Mouse (Mus musculus): ENCODE results near the gene Ppm1b. TPM values are rescaled to one million over a fixed set of nuclear protein-coding genes. Genes with fewer than 3 reads are reported as not detected.
"Not testable (repeated sequence)": the region's sequence is repeated elsewhere in the genome, so short reads cannot be mapped to it uniquely, and the experiment has no call there.

Ppm1b gene
- polyA plus RNA-seq (2014; fragmentation: Nextera tagmentation; extraction: Ambion mirVana): 70.7 and 97.5 TPM in 2 replicates

DNA sequence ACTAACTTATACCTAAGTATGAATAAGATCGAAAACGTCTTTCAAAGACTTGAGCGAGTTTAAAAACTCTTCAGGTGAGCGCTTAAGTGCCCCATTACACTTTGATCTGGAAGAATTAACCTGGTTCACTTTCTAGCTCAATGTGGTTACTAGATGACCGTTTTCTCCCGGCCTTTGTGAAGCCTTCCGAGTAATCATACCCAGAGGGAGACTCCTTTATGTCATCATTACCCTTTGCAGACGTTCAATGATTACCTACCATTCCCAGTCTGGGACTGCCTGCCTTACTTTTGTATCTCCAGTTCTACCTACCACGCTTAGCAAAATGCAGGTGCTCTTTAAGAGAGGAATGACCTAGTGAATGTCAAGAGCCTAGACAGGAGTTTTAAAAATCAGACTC is at the start of gene Ppm1b:
TSS of gene Ppm1b (plus strand) at position 301 of the 400 bp plus-strand sequence.
- Histone ChIP-seq H3K9ac (replicated peaks; ENCODE audit: low read length) (peak within 1 kb of the TSS; percentile 51), H3K27me3 (ENCODE audit: control insufficient read depth, insufficient read depth, low read length) (no peaks in the 10 kb centered on the region), H3K4me1 (ENCODE audit: control insufficient read depth, insufficient read depth, low read length) (peaks cover 26% of the 10 kb centered on the region), H3K4me3 (replicated peaks; ENCODE audit: low read depth, low read length) (peak within 1 kb of the TSS; percentile 96), H3K4me2 (ENCODE audit: low read length) (peak within 1 kb of the TSS; percentile 72), H3K9me3 (ENCODE audit: control insufficient read depth, low read length) (no peaks in the 10 kb centered on the region), H3K36me3 (ENCODE audit: control insufficient read depth, insufficient read depth, low read length) (no peaks in the 10 kb centered on the region), H3K27ac (replicated peaks; ENCODE audit: low read depth, low read length) (peak within 1 kb of the TSS; percentile 92)
- DNase-seq (no peak), ATAC-seq (ENCODE audit: low FRiP score, low TSS enrichment) (no peak)
- 32% methylated on average over 9 of the region's 9 CpGs for WGBS

DNA sequence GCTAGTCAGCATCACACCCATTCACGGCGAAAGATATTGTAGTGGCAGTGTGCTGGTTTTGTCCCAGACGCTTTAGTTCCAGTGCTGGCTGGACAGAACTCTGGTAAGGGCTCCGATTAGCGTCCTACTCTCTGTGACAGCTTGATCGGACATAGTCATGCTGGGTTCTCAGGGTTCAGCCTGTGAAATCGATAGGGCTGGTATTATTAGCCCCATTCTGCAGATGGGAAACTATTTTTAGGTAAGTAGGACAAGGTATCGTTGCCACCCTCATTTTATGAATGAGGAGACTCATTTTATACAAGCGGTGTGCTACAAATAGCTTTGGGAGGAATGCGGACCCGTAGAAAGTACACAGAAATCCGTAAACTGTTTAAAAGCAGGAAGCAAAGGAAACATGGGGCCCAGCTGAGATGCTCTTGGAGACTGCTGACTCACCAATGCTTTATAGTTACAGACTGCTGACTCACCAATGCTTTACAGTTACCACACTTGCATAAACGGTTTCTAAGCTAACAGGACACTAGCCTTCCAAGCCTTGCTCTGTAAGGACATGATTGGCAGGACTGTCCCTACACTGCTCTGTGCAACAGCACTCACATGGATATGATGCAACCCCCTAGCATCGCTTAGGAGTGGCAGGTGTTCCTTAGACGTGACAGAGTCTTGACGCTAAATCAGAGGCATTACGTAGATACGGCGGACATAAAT is 34.7 kb upstream of the Ppm1b start:
- 92% methylated on average over 19 of the region's 19 CpGs for WGBS

DNA sequence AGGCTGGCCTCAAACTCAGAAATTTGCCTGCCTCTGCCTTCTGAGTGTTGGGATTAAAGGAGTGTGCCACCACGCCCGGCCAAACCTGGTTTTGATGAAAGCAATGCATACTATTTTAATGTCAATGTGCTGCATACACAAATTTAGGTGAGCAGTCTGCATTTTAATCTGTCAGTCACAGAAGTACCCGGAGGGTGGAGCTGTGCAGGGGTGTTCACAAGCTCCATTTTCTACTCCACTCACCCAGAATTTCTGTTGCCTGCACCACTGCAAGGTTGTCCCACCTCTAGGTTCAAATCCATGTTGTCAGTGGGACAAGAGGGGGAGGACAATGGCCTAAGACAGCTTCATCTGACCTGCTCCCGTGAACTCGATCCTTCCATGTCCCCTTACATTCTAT is 31.8 kb upstream of the Ppm1b start:
- Histone ChIP-seq H3K27ac (replicated peaks; ENCODE audit: low read depth, low read length) (no peak overlapping the region), H3K9me3 (ENCODE audit: control insufficient read depth, low read length) (no peaks in the 10 kb centered on the region), H3K4me1 (ENCODE audit: control insufficient read depth, insufficient read depth, low read length) (no peaks in the 10 kb centered on the region), H3K9ac (replicated peaks; ENCODE audit: low read length) (no peak overlapping the region), H3K4me2 (ENCODE audit: low read length) (no peak overlapping the region), H3K4me3 (replicated peaks; ENCODE audit: low read depth, low read length) (no peak overlapping the region), H3K36me3 (ENCODE audit: control insufficient read depth, insufficient read depth, low read length) (no peaks in the 10 kb centered on the region), H3K27me3 (ENCODE audit: control insufficient read depth, insufficient read depth, low read length) (no peaks in the 10 kb centered on the region)
- DNase-seq: no peak
- ATAC-seq (ENCODE audit: low FRiP score, low TSS enrichment): no peak
- 82% methylated on average over 5 of the region's 5 CpGs for WGBS

More for the DNA sequence above, 34.7 kb upstream of the Ppm1b start:
- Histone ChIP-seq H3K27ac (replicated peaks; ENCODE audit: low read depth, low read length) (no peak overlapping the region), H3K4me3 (replicated peaks; ENCODE audit: low read depth, low read length) (no peak overlapping the region), H3K36me3 (ENCODE audit: control insufficient read depth, insufficient read depth, low read length) (no peaks in the 10 kb centered on the region), H3K4me1 (ENCODE audit: control insufficient read depth, insufficient read depth, low read length) (no peaks in the 10 kb centered on the region), H3K4me2 (ENCODE audit: low read length) (no peak overlapping the region), H3K9ac (replicated peaks; ENCODE audit: low read length) (no peak overlapping the region), H3K9me3 (ENCODE audit: control insufficient read depth, low read length) (no peaks in the 10 kb centered on the region), H3K27me3 (ENCODE audit: control insufficient read depth, insufficient read depth, low read length) (no peaks in the 10 kb centered on the region)
- DNase-seq: no peak
- ATAC-seq (ENCODE audit: low FRiP score, low TSS enrichment): no peak

DNA sequence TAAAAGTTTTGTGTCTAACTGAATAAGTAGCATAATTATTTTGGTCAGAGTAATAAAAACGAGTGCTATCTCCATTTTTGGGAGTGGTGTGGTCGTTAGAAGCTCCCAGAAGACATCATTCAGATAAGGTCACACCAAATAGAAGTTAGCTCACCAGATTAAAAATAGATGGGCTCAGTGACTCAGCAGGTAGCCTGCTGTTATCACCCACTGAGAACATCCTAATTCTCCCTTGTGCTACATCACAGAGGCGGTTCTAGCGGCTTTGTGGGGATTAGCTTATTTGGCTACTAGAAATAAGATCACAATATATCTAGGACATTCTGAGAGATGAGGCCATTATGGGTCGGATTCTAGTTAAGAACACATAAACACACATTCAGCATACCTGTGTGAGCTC is 30.3 kb upstream of the Ppm1b start:
- ATAC-seq (ENCODE audit: low FRiP score, low TSS enrichment): no peak
- Histone ChIP-seq H3K4me2 (ENCODE audit: low read length) (no peak overlapping the region), H3K27me3 (ENCODE audit: control insufficient read depth, insufficient read depth, low read length) (no peaks in the 10 kb centered on the region), H3K36me3 (ENCODE audit: control insufficient read depth, insufficient read depth, low read length) (no peaks in the 10 kb centered on the region), H3K4me1 (ENCODE audit: control insufficient read depth, insufficient read depth, low read length) (no peaks in the 10 kb centered on the region), H3K27ac (replicated peaks; ENCODE audit: low read depth, low read length) (no peak overlapping the region), H3K9ac (replicated peaks; ENCODE audit: low read length) (no peak overlapping the region), H3K9me3 (ENCODE audit: control insufficient read depth, low read length) (no peaks in the 10 kb centered on the region), H3K4me3 (replicated peaks; ENCODE audit: low read depth, low read length) (no peak overlapping the region)
- WGBS: 37% methylated on average over 5 of the region's 5 CpGs
- no peak for DNase-seq

DNA sequence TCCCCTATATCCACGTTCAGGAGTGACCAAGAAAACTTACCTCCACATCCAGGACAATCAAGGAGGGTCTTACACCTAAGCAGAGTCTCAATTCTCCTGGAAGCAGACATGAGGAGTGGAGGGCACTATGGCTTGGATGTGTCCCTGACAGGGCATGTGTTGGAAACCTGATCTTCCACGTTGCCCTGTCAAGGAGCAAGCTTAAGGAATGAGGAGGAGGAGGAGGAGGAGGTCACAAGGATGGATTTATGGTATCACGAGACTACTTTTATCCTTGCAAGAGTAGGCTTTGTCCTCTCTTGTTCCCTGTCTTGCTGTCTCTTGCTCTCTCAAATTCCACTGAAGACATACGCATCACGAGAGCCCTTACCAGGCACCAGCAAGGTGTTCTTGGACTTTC is 29.0 kb upstream of the Ppm1b start:
- DNase-seq: no peak
- Histone ChIP-seq H3K9me3 (ENCODE audit: control insufficient read depth, low read length) (peaks cover 4% of the 10 kb centered on the region; the same call in 1 of the 2 replicates), H3K27me3 (ENCODE audit: control insufficient read depth, insufficient read depth, low read length) (no peaks in the 10 kb centered on the region), H3K27ac (replicated peaks; ENCODE audit: low read depth, low read length) (no peak overlapping the region), H3K4me3 (replicated peaks; ENCODE audit: low read depth, low read length) (no peak overlapping the region), H3K36me3 (ENCODE audit: control insufficient read depth, insufficient read depth, low read length) (no peaks in the 10 kb centered on the region), H3K4me2 (ENCODE audit: low read length) (no peak overlapping the region), H3K9ac (replicated peaks; ENCODE audit: low read length) (no peak overlapping the region), H3K4me1 (ENCODE audit: control insufficient read depth, insufficient read depth, low read length) (no peaks in the 10 kb centered on the region)
- 79% methylated on average over 5 of the region's 5 CpGs for WGBS
- ATAC-seq (ENCODE audit: low FRiP score, low TSS enrichment): no peak

DNA sequence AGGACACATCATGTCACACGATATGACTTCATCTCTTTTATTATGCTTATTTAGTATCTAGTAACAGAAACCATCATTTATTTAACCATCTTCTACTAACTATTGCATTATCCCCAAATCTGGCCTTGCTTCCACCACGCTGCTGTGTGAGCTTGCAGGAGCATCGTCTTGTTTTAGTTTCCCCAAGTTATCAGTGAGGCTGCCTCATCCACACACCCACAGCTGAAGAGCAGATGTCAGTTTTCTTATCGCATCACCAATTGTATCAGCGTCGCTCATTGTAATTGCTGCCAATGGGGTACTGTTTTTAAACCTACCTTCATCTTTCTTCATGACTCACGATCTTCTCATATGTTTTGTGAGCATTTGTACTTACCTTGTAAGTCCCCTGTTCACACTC is 23.6 kb upstream of the Ppm1b start:
- DNase-seq: no peak
- Histone ChIP-seq H3K27ac (replicated peaks; ENCODE audit: low read depth, low read length) (no peak overlapping the region), H3K27me3 (ENCODE audit: control insufficient read depth, insufficient read depth, low read length) (no peaks in the 10 kb centered on the region)

DNA sequence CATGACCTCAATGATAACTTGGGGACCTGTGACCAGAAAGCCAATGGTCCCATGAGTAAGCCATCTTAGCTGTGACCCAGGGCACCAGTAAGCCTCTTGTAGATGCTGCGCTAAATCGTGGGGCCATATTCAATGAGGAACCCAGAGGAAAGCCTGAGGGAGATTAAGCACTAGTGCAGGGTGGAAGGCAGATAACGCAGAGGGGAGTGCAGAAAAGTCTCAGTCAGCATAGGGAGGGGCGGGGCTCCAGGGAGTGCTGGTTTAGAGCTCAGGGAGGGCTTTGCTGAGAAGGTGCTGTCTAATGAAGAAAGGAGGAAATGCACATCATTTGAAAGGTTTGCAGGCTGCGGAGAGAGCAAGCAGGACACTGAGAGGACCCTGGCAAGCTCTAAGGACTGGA is 22.6 kb upstream of the Ppm1b start:
- no peaks in the 10 kb centered on the region for H3K27me3 ChIP-seq (ENCODE audit: control insufficient read depth, insufficient read depth, low read length)
- H3K4me2 ChIP-seq (ENCODE audit: low read length): no peak overlapping the region
- no peak for DNase-seq
- ATAC-seq (ENCODE audit: low FRiP score, low TSS enrichment): no peak
- no peak overlapping the region for H3K27ac ChIP-seq (replicated peaks; ENCODE audit: low read depth, low read length)
- WGBS: 56% methylated on average over 5 of the region's 5 CpGs
- no peaks in the 10 kb centered on the region for H3K4me1 ChIP-seq (ENCODE audit: control insufficient read depth, insufficient read depth, low read length)
- no peaks in the 10 kb centered on the region for H3K36me3 ChIP-seq (ENCODE audit: control insufficient read depth, insufficient read depth, low read length)
- peaks cover 4% of the 10 kb centered on the region; the same call in 1 of the 2 replicates for H3K9me3 ChIP-seq (ENCODE audit: control insufficient read depth, low read length)
- H3K4me3 ChIP-seq (replicated peaks; ENCODE audit: low read depth, low read length): no peak overlapping the region
- no peak overlapping the region for H3K9ac ChIP-seq (replicated peaks; ENCODE audit: low read length)

More for the DNA sequence above, 23.6 kb upstream of the Ppm1b start:
- no peak overlapping the region for H3K4me2 ChIP-seq (ENCODE audit: low read length)
- 98% methylated on average over 7 of the region's 7 CpGs for WGBS
- no peaks in the 10 kb centered on the region for H3K4me1 ChIP-seq (ENCODE audit: control insufficient read depth, insufficient read depth, low read length)
- H3K9ac ChIP-seq (replicated peaks; ENCODE audit: low read length): no peak overlapping the region
- peaks cover 4% of the 10 kb centered on the region; the same call in 1 of the 2 replicates for H3K9me3 ChIP-seq (ENCODE audit: control insufficient read depth, low read length)
- H3K36me3 ChIP-seq (ENCODE audit: control insufficient read depth, insufficient read depth, low read length): no peaks in the 10 kb centered on the region
- ATAC-seq (ENCODE audit: low FRiP score, low TSS enrichment): no peak
- H3K4me3 ChIP-seq (replicated peaks; ENCODE audit: low read depth, low read length): no peak overlapping the region

DNA sequence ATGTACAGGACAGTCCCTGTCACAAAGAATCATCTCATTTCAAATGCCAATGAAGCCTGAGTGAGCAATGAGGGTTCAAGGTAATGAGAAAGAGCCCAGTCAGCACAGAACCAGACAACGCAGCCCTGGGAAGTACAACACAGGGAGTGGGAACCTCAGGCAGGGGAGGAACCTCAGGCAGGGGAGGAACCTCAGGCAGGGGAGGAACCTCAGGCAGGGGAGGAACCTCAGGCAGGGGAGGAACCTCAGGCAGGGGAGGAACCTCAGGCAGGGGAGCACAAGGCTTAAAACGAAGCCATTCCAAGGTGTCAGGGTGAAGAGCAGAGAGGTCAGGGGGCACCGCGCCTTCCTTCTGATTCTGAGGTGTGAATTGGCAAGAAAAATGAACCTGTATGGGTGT is 20.9 kb upstream of the Ppm1b start:
- not testable (repeated sequence) for ATAC-seq (ENCODE audit: low FRiP score, low TSS enrichment); DNase-seq; H3K36me3 ChIP-seq (ENCODE audit: control insufficient read depth, insufficient read depth, low read length)

DNA sequence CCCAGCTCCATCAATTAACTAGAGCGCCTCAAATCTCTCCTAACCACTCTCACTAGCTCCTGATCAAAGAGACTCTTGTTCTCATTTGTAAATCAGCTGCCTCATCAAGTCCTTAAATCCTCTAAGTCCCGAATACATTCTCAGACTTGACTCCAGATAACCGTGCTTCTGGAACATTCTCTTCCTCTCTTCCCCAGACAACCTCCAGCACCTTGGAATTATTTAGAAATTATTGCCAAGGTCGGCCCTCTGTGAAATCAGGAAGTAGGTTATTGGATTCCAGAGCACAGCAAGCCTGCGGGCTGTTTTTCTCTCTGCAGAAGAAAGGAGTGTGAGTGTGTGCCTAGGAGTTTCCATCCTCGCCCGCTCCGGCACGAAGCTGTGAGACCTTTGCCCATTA is 20.2 kb upstream of the Ppm1b start:
- H3K9ac ChIP-seq (replicated peaks; ENCODE audit: low read length): no peak overlapping the region
- peak; percentile 6 for DNase-seq
- 65% methylated on average over 9 of the region's 9 CpGs for WGBS

More for the DNA sequence above, 20.9 kb upstream of the Ppm1b start:
- WGBS: 70% methylated on average over 4 of the region's 4 CpGs
- not testable (repeated sequence) for H3K9me3 ChIP-seq (ENCODE audit: control insufficient read depth, low read length); H3K9ac ChIP-seq (replicated peaks; ENCODE audit: low read length); H3K4me3 ChIP-seq (replicated peaks; ENCODE audit: low read depth, low read length); H3K27me3 ChIP-seq (ENCODE audit: control insufficient read depth, insufficient read depth, low read length); H3K4me2 ChIP-seq (ENCODE audit: low read length); H3K27ac ChIP-seq (replicated peaks; ENCODE audit: low read depth, low read length); H3K4me1 ChIP-seq (ENCODE audit: control insufficient read depth, insufficient read depth, low read length)

More for the DNA sequence above, 20.2 kb upstream of the Ppm1b start:
- Histone ChIP-seq H3K27ac (replicated peaks; ENCODE audit: low read depth, low read length) (no peak overlapping the region), H3K4me1 (ENCODE audit: control insufficient read depth, insufficient read depth, low read length) (no peaks in the 10 kb centered on the region), H3K4me3 (replicated peaks; ENCODE audit: low read depth, low read length) (no peak overlapping the region), H3K9me3 (ENCODE audit: control insufficient read depth, low read length) (peaks cover 4% of the 10 kb centered on the region; the same call in 1 of the 2 replicates), H3K27me3 (ENCODE audit: control insufficient read depth, insufficient read depth, low read length) (no peaks in the 10 kb centered on the region), H3K36me3 (ENCODE audit: control insufficient read depth, insufficient read depth, low read length) (no peaks in the 10 kb centered on the region), H3K4me2 (ENCODE audit: low read length) (no peak overlapping the region)
- no peak for ATAC-seq (ENCODE audit: low FRiP score, low TSS enrichment)
